Mouse (Mus musculus): ENCODE measurements at regions not wholly inside any gene's neighbourhood (a gene's known extent, or its start where the extent isn't known, plus 50 kb on each side); places are given as distances from the start of the nearest gene placed in this dataset.

DNA sequence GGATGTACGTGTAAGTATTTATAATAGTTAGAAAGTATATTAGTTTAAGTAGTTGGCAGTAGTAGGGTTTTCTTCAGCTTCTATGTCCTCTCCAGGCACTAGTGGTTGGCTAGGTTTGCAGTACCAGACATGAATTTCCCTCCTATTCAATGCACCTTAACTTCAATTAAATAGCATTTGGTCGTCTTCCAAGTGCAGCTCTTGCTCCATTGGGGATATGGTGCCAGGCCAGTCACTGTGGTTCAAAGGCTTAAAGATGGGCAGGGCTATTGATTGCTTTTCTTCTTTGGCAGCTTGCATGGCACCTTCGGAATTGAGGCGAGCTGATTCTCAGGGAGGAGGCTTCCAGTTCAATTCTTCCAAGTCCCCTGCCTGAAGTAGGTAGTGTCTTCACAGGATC lies 68.0 kb upstream of the Csl start:
- Histone ChIP-seq H3K9ac (no peak overlapping the region), H3K9me3 (no peaks in the 10 kb centered on the region), H3K4me1 (replicated peaks) (no peaks in the 10 kb centered on the region), H3K36me3 (no peaks in the 10 kb centered on the region), H3K27ac (replicated peaks) (no peak overlapping the region), H3K27me3 (no peaks in the 10 kb centered on the region), H3K4me3 (no peak overlapping the region), H3K4me2 (no peak overlapping the region)
- WGBS = 91% methylated on average over 4 of the region's 4 CpGs
- no peak for ATAC-seq (ENCODE audit: low read depth)

DNA sequence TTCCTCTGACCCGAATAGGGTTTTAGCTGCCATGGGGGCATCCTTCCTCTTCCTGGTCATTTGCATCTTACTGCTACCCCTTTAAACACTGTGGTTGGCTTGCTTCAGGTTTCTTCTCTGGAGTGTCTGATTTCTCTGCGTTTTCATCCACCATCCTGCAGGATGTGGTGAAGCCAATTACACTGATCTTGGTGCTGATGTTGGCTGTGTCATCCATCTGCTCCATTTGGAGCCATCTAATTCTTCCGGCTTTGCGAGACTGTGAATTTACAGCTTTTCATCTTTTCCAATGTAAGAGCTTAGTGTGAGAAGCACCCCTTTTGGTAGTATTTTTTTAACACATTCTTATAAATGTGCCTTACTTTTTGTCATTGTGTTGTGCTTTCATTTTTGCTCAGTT lies 66.4 kb upstream of the Csl start:
- Histone ChIP-seq H3K4me2 (no peak overlapping the region), H3K27me3 (no peaks in the 10 kb centered on the region), H3K4me3 (no peak overlapping the region), H3K27ac (replicated peaks) (no peak overlapping the region), H3K9me3 (no peaks in the 10 kb centered on the region), H3K9ac (no peak overlapping the region), H3K36me3 (no peaks in the 10 kb centered on the region), H3K4me1 (replicated peaks) (no peaks in the 10 kb centered on the region)
- ATAC-seq (ENCODE audit: low read depth) = no peak
- WGBS = 89% methylated on average over 4 of the region's 4 CpGs

DNA sequence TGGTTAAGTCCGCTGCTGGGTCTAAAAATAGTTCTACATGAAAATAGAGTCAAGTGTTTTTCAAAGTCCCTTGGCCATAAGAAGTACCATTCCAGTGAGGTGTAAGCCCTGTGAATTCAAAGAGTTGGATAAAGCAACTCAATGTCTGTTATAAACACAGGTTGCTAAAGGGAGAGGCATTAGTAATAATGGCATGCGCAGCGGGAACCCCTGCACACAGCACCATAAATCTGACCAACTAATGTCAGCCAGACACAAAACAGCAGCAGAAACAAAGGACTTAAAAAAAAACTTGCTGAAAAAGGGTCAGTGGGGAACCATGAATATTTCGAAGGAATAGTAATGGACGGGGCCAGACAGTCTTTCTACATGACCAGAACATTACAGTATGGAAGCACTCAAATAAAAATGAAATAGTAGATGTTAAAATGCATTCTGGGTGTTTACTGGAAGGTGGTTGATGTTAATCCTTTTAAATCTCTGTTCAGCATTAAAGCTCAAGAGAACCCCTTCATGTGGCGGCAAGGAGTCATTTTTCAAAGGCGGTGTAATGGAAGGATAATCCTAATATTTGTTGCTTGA lies 52.7 kb upstream of the Csl start:
- no peaks in the 10 kb centered on the region; the same call in 1 of the 2 replicates for H3K9me3 ChIP-seq
- no peaks in the 10 kb centered on the region for H3K27me3 ChIP-seq
- H3K27ac ChIP-seq (replicated peaks) = no peak overlapping the region
- H3K9ac ChIP-seq = no peak overlapping the region
- no peak overlapping the region for H3K4me3 ChIP-seq
- H3K4me1 ChIP-seq (replicated peaks) = peaks cover 13% of the 10 kb centered on the region; the same call in 1 of the 2 replicates
- peak; percentile 80 for ATAC-seq (ENCODE audit: low read depth)
- no peak overlapping the region for H3K4me2 ChIP-seq
- no peaks in the 10 kb centered on the region for H3K36me3 ChIP-seq
- 33% methylated on average over 7 of the region's 7 CpGs for WGBS

DNA sequence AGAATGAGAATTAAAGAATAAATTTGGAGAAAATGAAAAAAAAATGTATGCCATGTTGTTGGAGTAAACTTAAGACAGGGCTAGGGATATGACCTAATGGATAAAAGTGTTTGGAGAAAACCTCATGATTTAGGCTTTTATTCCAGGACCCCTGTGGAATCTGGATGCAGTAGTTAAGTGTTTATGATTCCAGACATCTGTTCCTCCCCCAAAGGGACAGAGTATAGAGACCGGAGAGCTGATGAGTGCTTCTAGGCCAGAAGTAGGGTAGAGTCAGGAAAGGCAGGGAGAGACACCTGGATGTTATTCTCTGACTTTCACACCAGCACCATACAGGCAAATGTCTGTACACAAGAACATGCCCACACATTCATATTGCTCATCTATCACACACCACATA lies 52.0 kb upstream of the Csl start:
- Histone ChIP-seq H3K27ac (replicated peaks) (no peak overlapping the region), H3K9ac (no peak overlapping the region), H3K27me3 (no peaks in the 10 kb centered on the region), H3K4me2 (no peak overlapping the region), H3K9me3 (no peaks in the 10 kb centered on the region; the same call in 1 of the 2 replicates), H3K36me3 (no peaks in the 10 kb centered on the region), H3K4me1 (replicated peaks) (peaks cover 13% of the 10 kb centered on the region; the same call in 1 of the 2 replicates), H3K4me3 (no peak overlapping the region)
- no peak for ATAC-seq (ENCODE audit: low read depth)
- 42% methylated on average over 1 of the region's 1 CpGs for WGBS

All from neural tube, embryonic 13.5 days (tissue).